Mouse (Mus musculus) CH12.LX (cell line): ENCODE data around the gene Sds. TPM values are rescaled to one million over a fixed set of nuclear protein-coding genes. Genes with fewer than 3 reads are reported as not detected.
A peak's percentile ranks its signal among the peaks of the same experiment; 100 is the strongest.

Source experiments
- DNase-seq: peaks from one replicate; pipeline ENCODE4 v3.0.0-alpha.2; 2013; ENCODE audit errors: extremely low read depth
- H3K27ac ChIP-seq: 2 replicates; pipeline ENCODE4 v1.5.1; 2012; ENCODE audit warnings: low read depth, mild to moderate bottlenecking, control low read depth, moderate library complexity; ENCODE audit not compliant: insufficient read depth
- H3K27me3 ChIP-seq: replicated peaks from 2 replicates; pipeline ENCODE3; 2012; ENCODE audit warnings: inconsistent platforms
- H3K36me3 ChIP-seq, 2 experiments: replicated peaks in 1 of 2; 2 replicates each; pipeline versions ENCODE3 to v1.6.1; 2012; ENCODE audit warnings: inconsistent platforms in 1 of 2, low read length in 1 of 2, mild to moderate bottlenecking in 1 of 2, mixed read lengths in 1 of 2, moderate library complexity in 1 of 2; ENCODE audit not compliant: control insufficient read depth in 1 of 2, insufficient read depth in 1 of 2
- H3K4me1 ChIP-seq, 2 experiments: 2 replicates each; pipeline ENCODE4 v1.6.1; 2012; ENCODE audit warnings: inconsistent platforms in 1 of 2, moderate library complexity in 1 of 2; ENCODE audit not compliant: insufficient read depth in 2 of 2, control insufficient read depth in 1 of 2
- H3K4me2 ChIP-seq: 2 replicates; pipeline ENCODE4 v1.6.1; 2012; ENCODE audit warnings: low read depth, mild to moderate bottlenecking, control low read depth; ENCODE audit not compliant: poor library complexity, insufficient read depth, severe bottlenecking
- H3K4me3 ChIP-seq, 3 experiments: fragments of 150-350 bp in 1 of 3; sonication (generic) in 1 of 3; replicated peaks in 1 of 3; 2 replicates each; pipeline versions ENCODE3 to v1.5.1; 2011 to 2012; ENCODE audit warnings: low read depth in 2 of 3, low read length in 2 of 3, mild to moderate bottlenecking in 2 of 3, moderate library complexity in 2 of 3, control low read depth in 1 of 3, improper control_type of control experiment in 1 of 3, inconsistent platforms in 1 of 3, mixed read lengths in 1 of 3; ENCODE audit not compliant: poor library complexity in 1 of 3
- H3K79me2 ChIP-seq: replicated peaks from 2 replicates; pipeline ENCODE4 v1.6.1; 2012; ENCODE audit warnings: mild to moderate bottlenecking, moderate library complexity; ENCODE audit not compliant: control insufficient read depth, poor library complexity, insufficient read depth, severe bottlenecking; ENCODE audit errors: extremely low read depth
- H3K9ac ChIP-seq: 2 replicates; pipeline ENCODE4 v1.6.1; 2012; ENCODE audit warnings: low read depth, mild to moderate bottlenecking, control low read depth, moderate library complexity; ENCODE audit not compliant: insufficient read depth
- H3K9me3 ChIP-seq: replicated peaks from 2 replicates; pipeline ENCODE3; 2012; ENCODE audit warnings: low read length, inconsistent platforms, mixed read lengths
- BHLHE40 ChIP-seq: IDR thresholded peaks from 2 replicates; pipeline ENCODE4 v1.6.1; 2011; ENCODE audit warnings: mild to moderate bottlenecking, low read depth, low read length, improper control_type of control experiment
- CHD1 ChIP-seq: IDR thresholded peaks from 2 replicates; pipeline ENCODE4 v1.6.1; 2012; ENCODE audit warnings: low read depth, low read length, improper control_type of control experiment, inconsistent platforms
- CHD2 ChIP-seq: IDR thresholded peaks from 2 replicates; pipeline ENCODE4 v1.6.1; 2011; ENCODE audit warnings: low read length, improper control_type of control experiment
- CTCF ChIP-seq, 2 experiments: IDR thresholded peaks in 1 of 2; conservative IDR thresholded peaks in 1 of 2; 2 replicates each; pipeline ENCODE4 v1.5.1; 2011 to 2012; ENCODE audit warnings: low read depth in 2 of 2, low read length in 2 of 2, improper control_type of control experiment in 1 of 2, inconsistent platforms in 1 of 2, mild to moderate bottlenecking in 1 of 2, moderate library complexity in 1 of 2
- ELF1 ChIP-seq: IDR thresholded peaks from 2 replicates; pipeline ENCODE4 v1.6.1; 2014; ENCODE audit warnings: low read depth, mild to moderate bottlenecking, inconsistent platforms, low read length, improper control_type of control experiment
- EP300 ChIP-seq: IDR thresholded peaks from 2 replicates; pipeline ENCODE4 v1.6.1; 2011; ENCODE audit warnings: low read length, improper control_type of control experiment
- ETS1 ChIP-seq: conservative IDR thresholded peaks from 2 replicates; pipeline ENCODE4 v1.6.1; 2012; ENCODE audit warnings: low read depth, mild to moderate bottlenecking, inconsistent platforms, low read length, improper control_type of control experiment, moderate library complexity
- GABPA ChIP-seq: IDR thresholded peaks from 2 replicates; pipeline ENCODE4 v1.6.1; 2012; ENCODE audit warnings: low read depth, low read length, improper control_type of control experiment, inconsistent platforms; ENCODE audit not compliant: insufficient replicate concordance
- IRF4 ChIP-seq: IDR thresholded peaks from 2 replicates; pipeline ENCODE4 v1.6.1; 2014; ENCODE audit warnings: low read depth, mild to moderate bottlenecking, inconsistent platforms, low read length, improper control_type of control experiment
- JUN ChIP-seq: IDR thresholded peaks from 2 replicates; pipeline ENCODE4 v1.6.1; 2011; ENCODE audit warnings: low read depth, mild to moderate bottlenecking, low read length, improper control_type of control experiment, moderate library complexity; ENCODE audit not compliant: insufficient read depth
- KAT2A ChIP-seq: IDR thresholded peaks from 2 replicates; pipeline ENCODE4 v1.6.1; 2012; ENCODE audit warnings: low read length, improper control_type of control experiment, inconsistent platforms; ENCODE audit not compliant: insufficient replicate concordance
- MAZ ChIP-seq: IDR thresholded peaks from 2 replicates; pipeline ENCODE4 v1.6.1; 2012; ENCODE audit warnings: low read depth, mild to moderate bottlenecking, inconsistent platforms, low read length, improper control_type of control experiment, moderate library complexity
- MEF2A ChIP-seq: IDR thresholded peaks from 2 replicates; pipeline ENCODE4 v1.6.1; 2014; ENCODE audit warnings: low read depth, mild to moderate bottlenecking, inconsistent platforms, low read length, improper control_type of control experiment, borderline replicate concordance
- MXI1 ChIP-seq: IDR thresholded peaks from 2 replicates; pipeline ENCODE4 v1.6.1; 2011; ENCODE audit warnings: mild to moderate bottlenecking, low read depth, low read length, improper control_type of control experiment
- NRF1 ChIP-seq: IDR thresholded peaks from 2 replicates; pipeline ENCODE4 v1.6.1; 2014; ENCODE audit warnings: low read depth, mild to moderate bottlenecking, inconsistent platforms, low read length, improper control_type of control experiment, moderate library complexity
- PAX5 ChIP-seq: IDR thresholded peaks from 2 replicates; pipeline ENCODE4 v1.6.1; 2012; ENCODE audit warnings: low read length, inconsistent platforms, mixed read lengths
- POLR2A ChIP-seq: IDR thresholded peaks from 2 replicates; pipeline ENCODE4 v1.6.1; 2011; ENCODE audit warnings: low read depth, mild to moderate bottlenecking, improper control_type of control experiment, low read length
- POLR2AphosphoS2 ChIP-seq: IDR thresholded peaks from 2 replicates; pipeline ENCODE4 v1.6.1; 2011; ENCODE audit warnings: low read depth, low read length, improper control_type of control experiment
- RAD21 ChIP-seq: IDR thresholded peaks from 2 replicates; pipeline ENCODE4 v1.6.1; 2011; ENCODE audit warnings: low read depth, mild to moderate bottlenecking, low read length, improper control_type of control experiment, moderate library complexity
- RCOR1 ChIP-seq: conservative IDR thresholded peaks from 2 replicates; pipeline ENCODE4 v1.6.1; 2012; ENCODE audit warnings: low read depth, mild to moderate bottlenecking, inconsistent platforms, low read length, improper control_type of control experiment
- SIN3A ChIP-seq: IDR thresholded peaks from 2 replicates; pipeline ENCODE4 v1.6.1; 2012; ENCODE audit warnings: low read length, improper control_type of control experiment, inconsistent platforms
- SMC3 ChIP-seq: IDR thresholded peaks from 2 replicates; pipeline ENCODE4 v1.6.1; 2011; ENCODE audit warnings: low read depth, low read length, improper control_type of control experiment
- TCF12 ChIP-seq: IDR thresholded peaks from 2 replicates; pipeline ENCODE4 v1.6.1; 2014; ENCODE audit warnings: low read depth, mild to moderate bottlenecking, inconsistent platforms, low read length, improper control_type of control experiment
- UBTF ChIP-seq: IDR thresholded peaks from 2 replicates; pipeline ENCODE4 v1.6.1; 2012; ENCODE audit warnings: low read depth, mild to moderate bottlenecking, inconsistent platforms, low read length, improper control_type of control experiment, moderate library complexity
- USF1 ChIP-seq: IDR thresholded peaks from 2 replicates; pipeline ENCODE4 v1.6.1; 2014; ENCODE audit warnings: low read depth, mild to moderate bottlenecking, inconsistent platforms, low read length, improper control_type of control experiment
- USF2 ChIP-seq: conservative IDR thresholded peaks from 2 replicates; pipeline ENCODE4 v1.6.1; 2011; ENCODE audit warnings: low read depth, low read length, improper control_type of control experiment
- ZKSCAN1 ChIP-seq: IDR thresholded peaks from 2 replicates; pipeline ENCODE4 v1.6.1; 2012; ENCODE audit warnings: low read depth, inconsistent platforms, low read length, improper control_type of control experiment, borderline replicate concordance
- ZNF384 ChIP-seq: IDR thresholded peaks from 2 replicates; pipeline ENCODE4 v1.6.1; 2012; ENCODE audit warnings: low read depth, low read length, improper control_type of control experiment, inconsistent platforms
- dilution Hi-C: fragments of 300-500 bp; cut with MboI; formaldehyde crosslinking; loops from 2 replicates; pipeline ENCODE4 v1.14.3; 2020; ENCODE audit warnings: low sequenced_read_pairs; ENCODE audit not compliant: extremely low pct_unique_long_range_greater_than_20kb, extremely low pct_ligation_motif_present
- in situ Hi-C: fragments of 300-500 bp; cut with MboI; formaldehyde crosslinking; loops from 3 replicates; pipeline ENCODE4 v1.14.3; 2019; ENCODE audit warnings: low sequenced_read_pairs, low pct_ligation_motif_present, low pct_unique_long_range_greater_than_20kb, mixed read lengths
- polyA plus RNA-seq: library from polyadenylated mRNA; unstranded; fragments of >175 nt; gene quantifications from 2 replicates; pipeline ENCODE4 v1.2.1, GENCODE M21; 2012; ENCODE audit warnings: low read depth; ENCODE audit not compliant: insufficient read length
- total RNA-seq, 2 experiments: library from RNA; depleted of rRNA; stranded (reverse); fragments of 300-350 nt in 1 of 2; fragments of >200 nt in 1 of 2; gene quantifications; 2 replicates each; pipeline ENCODE4 v1.2.3; 2012 to 2014

The Sds gene
- total and polyA plus RNA-seq, 3 experiments = 0.76 TPM; not detected in 2

- Histone ChIP-seq H3K36me3 (no peaks in the 10 kb centered on the region), H3K9ac (no peak overlapping the region), H3K27me3 (peaks cover 65% of the 10 kb centered on the region), H3K4me3 (no peak overlapping the region), H3K9me3 (no peaks in the 10 kb centered on the region), H3K79me2 (no peaks in the 10 kb centered on the region), H3K4me1 (peaks cover 13 to 47% of the 10 kb centered on the region in 2 experiments; a peak in 3 of 4 replicates), H3K4me2 (no peak overlapping the region), H3K27ac (no peak overlapping the region)
- in situ Hi-C loops (no loop called here), dilution Hi-C loops (no loop called here)
- peak; percentile 85 for DNase-seq
- TF ChIP-seq KAT2A = no peak
- no peak for TF ChIP-seq MEF2A
- TF ChIP-seq UBTF = no peak
- no peak for TF ChIP-seq PAX5
- TF ChIP-seq GABPA = no peak
- peak; percentile 55 for TF ChIP-seq BHLHE40
- TF ChIP-seq MAZ = no peak
- no peak for TF ChIP-seq POLR2A
- TF ChIP-seq SMC3 = peak; percentile 70
- 0 out of 2 replicates have a peak, but pooled peaks have one; percentile 14 for TF ChIP-seq TCF12
- TF ChIP-seq CHD1 = no peak
- 0 out of 2 replicates have a peak, but pooled peaks have one; percentile 26 for TF ChIP-seq ELF1
- peak; percentile 78 for TF ChIP-seq RAD21
- TF ChIP-seq EP300 = no peak
- no peak for TF ChIP-seq JUN
- TF ChIP-seq MXI1 = no peak
- no peak for TF ChIP-seq ZKSCAN1
- no peak for TF ChIP-seq IRF4
- no peak for TF ChIP-seq POLR2AphosphoS2
- peak; percentile 36; the same call in 1 of the 2 replicates for TF ChIP-seq USF2
- peak in 1 of 2 experiments; percentile 83; a peak in 3 of 4 replicates for TF ChIP-seq CTCF (conservative IDR thresholded peaks at IDR 0.05 in 1 of 2, IDR thresholded peaks at IDR 0.05 in 1 of 2; ENCODE audit: low read depth in 2 of 2, low read length in 2 of 2)
- peak; percentile 43 for TF ChIP-seq USF1
- TF ChIP-seq CHD2 = no peak
- TF ChIP-seq RCOR1 = no peak
- no peak for TF ChIP-seq SIN3A
- no peak for TF ChIP-seq NRF1
- TF ChIP-seq ZNF384 = no peak
- TF ChIP-seq ETS1 = 0 out of 2 replicates have a peak, but pooled peaks have one; percentile 10
Observed at GRCm38 (mm10) chr5:120457628-120458027, 18.7 kb upstream of the Sds start.
